Mouse (Mus musculus) erythroid progenitor cell, adult 5-6 weeks (primary cell): ENCODE data around the gene Cep63. TPM values are rescaled to one million over a fixed set of nuclear protein-coding genes. Genes with fewer than 3 reads are reported as not detected.

ENCODE experiments used
- ATAC-seq: replicated peaks from 2 replicates; pipeline ENCODE4 v1.8.0; 2016; ENCODE audit warnings: moderate number of reproducible peaks, mild to moderate bottlenecking, moderate TSS enrichment, inconsistent platforms; ENCODE audit not compliant: poor library complexity, low FRiP score, severe bottlenecking
- total RNA-seq, 2 experiments: library from RNA; stranded (forward) in 1 of 2; stranded (reverse) in 1 of 2; fragments of 150-400 nt in 1 of 2; fragments of 186-747, 209-891 nt in 1 of 2; gene quantifications; 2 replicates each; pipeline versions ENCODE4 v1.2.3 to v1.2.4; 2015 to 2017; ENCODE audit warnings: low replicate concordance in 2 of 2

Cep63 gene
- total RNA-seq, 2 experiments from 2014 or later, result 25.6 to 33.5 TPM

DNA sequence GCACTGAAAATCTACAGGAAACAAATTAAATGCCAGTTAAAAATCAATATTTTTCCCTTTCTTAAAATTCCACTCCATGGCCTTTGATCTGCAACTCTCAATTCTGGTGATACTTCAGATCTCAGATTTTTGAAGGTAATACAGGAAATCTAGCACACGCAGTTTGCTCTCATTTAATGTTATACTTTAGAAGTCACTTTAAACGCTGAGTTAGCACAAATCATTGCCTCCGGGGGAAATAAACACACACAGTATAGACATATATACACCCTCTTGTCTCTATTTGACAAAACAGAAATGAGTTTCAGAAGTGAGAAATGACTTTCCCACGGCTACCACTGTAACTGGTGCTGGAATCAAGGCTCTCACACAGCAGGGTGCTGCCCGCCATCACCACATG, 39.0 kb downstream of the Cep63 start:
- ATAC-seq, result no peak

DNA sequence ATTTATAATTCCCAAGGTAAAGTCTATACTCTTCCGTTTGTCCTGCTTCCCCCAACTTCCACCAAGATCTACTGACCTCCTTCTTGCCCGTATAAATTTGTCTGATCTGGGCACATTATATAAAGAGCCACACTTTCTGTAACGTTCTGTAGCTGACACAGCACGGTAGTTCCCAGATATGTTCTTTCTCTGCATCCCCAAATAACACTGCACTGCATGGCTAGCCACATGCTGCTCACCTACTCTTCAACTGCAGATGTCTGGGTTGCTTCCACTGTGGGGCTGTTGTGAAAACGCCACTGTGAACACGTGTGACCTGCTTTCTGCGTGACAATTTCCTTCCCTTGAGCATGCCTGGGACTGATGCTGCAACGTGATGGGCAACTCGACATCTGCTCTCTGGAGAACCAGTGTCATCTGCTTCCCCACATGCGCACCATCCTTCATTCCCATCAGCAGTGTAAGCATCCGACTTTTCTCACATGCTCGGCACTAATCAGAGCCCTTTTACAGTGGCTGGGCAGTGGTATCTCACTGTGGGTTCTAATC, 44.3 kb downstream of the Cep63 start:
- ATAC-seq, result no peak

DNA sequence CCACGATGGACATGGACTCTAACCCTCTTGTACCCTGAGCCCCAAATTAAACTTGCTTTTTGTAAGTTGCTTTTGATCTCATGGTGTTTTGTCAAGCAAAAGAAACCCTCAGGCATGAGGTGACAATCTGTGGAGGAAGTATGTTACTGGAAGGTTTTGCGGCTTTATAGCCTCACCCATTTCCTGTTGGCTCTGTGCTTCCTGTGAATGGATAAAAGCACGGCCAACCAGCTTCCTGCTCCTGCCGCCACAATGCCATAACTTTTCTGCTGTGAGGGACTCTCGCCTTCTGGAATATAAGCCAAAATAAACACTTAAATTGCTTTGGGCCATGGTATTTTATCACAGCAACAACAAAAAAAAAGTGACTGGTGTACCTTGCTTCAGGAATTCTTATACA, 48.9 kb downstream of the Cep63 start:
- no peak for ATAC-seq

DNA sequence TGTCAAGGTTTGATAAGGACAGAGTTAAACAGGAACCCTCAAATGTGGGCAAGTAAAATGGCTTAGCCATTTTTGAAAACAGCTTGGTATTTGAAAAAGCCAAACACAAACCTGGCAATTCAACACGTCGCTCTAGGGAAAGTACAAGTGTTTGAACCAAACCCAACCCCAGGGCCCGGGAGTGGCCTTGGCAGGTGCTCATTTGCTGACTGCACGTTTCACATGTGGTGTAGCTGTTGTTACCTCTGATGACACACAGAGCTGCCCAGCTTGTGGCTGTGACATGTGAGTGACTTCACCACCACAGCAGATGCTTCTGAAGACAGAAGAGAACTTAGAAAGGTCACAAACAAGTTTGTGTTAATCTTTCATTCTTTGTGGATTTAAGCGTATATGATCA, 53.4 kb downstream of the Cep63 start:
- ATAC-seq, result no peak

DNA sequence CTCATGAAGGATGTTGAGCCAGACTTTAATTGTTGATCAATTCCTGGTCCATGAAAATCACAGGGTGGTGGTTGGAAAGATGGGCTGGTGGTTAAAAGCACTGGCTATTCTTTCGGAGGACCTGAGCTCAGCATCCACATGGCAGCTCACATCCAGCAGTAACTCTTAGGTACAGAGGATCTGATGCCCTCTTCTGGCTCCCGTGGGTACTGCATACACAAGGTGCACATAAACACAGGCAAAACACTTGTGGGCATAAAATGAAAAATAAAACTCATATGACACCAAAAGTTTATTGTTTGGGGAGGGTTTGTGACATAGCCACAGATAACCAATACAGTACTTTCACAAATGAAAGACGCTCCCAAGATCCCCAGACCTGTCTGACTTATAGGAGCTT, 67.9 kb downstream of the Cep63 start:
- ATAC-seq, result no peak

DNA sequence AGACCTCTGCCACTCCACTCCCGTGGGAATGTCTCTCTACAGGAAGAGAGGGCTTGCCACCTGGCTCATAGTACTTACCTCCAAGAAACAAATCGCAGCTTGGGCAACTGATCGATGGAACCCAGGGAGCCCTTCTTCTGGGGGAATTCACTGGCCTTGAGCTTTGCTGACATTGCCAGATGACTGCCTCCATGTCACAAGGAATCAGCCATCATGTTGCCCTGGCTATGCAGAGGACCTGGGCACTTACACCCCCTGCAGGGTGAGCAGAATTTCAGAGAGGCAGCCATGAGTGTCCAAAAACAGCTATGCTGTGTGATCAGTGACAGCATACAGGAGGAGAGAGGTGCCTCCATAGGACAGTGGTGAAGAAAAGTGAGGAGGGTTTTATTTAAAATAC, 72.6 kb downstream of the Cep63 start:
- no peak for ATAC-seq

DNA sequence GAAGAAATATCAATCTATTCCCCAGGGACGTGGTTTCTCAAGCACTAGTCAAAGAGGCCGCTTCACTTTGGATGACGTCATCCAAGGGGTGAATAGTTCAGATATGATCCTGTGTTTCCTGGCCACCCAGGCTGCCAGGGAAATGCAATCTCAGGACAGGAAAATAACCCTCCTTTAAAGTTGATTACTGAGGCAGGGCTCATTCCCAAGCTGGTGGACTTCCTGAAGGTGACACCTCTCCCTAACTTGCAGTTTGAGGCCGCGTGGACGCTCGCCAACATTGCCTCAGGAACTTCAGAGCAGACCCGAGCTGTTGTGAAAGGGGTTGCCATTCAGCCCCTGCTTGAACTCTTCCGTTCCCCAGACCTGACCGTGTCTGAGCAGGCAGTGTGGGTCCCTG, 74.6 kb downstream of the Cep63 start:
- no peak for ATAC-seq

- ATAC-seq, result no peak
Measured at GRCm38 (mm10) chr9:102549211-102549610, 77.1 kb downstream of the Cep63 start.

DNA sequence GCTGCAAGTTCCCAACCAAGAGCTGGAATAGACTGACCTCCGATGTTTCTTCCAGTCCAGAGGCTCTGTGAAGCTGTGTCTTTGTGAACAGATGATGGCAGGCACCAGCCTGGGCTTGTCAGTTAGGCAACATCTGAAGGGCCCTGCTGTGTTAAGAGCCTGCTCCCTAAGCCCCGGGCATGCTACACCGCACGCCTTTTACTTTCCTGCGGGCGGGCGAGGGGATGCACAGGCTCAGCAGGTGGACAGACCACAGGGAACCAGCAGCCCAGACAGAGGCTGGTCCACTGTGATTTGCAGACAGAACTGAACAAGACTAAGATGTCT, 79.3 kb downstream of the Cep63 start:
- no peak for ATAC-seq

DNA sequence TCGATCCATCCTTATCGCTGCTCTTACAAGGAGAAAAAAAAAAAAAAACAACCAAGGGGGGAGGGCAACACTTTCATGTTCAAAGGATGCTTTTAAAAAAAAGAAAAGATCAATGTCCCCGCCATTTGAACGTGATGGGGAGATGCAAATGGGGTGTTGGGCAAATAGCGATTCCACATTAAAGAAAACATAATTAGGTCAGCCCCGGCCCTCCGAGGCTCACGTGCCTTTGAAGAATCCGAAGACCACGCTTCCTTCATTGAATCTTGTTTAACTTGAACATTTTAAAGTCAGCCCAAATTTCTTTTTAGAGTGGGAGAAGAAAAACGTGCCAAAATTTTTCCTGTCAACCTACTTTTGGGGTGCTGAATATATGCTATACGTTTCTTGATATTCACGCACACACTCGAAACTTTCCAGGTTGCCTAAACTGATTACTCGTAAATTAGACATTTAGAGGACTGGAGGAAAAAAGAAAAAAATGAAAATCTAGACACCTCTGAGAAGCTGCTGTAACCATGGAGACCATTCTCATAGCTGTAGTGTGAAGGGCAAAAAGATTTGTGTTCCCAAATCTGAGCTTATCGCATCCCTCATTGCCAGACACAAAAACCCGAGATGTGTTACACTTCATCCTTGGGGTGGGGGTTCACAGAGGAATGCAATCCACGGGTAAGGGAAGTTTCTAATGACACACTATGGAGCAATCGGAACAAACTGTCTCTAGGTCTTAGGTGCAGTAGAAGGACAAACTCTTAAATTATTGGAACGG, 79.9 kb downstream of the Cep63 start:
- ATAC-seq, result no peak

DNA sequence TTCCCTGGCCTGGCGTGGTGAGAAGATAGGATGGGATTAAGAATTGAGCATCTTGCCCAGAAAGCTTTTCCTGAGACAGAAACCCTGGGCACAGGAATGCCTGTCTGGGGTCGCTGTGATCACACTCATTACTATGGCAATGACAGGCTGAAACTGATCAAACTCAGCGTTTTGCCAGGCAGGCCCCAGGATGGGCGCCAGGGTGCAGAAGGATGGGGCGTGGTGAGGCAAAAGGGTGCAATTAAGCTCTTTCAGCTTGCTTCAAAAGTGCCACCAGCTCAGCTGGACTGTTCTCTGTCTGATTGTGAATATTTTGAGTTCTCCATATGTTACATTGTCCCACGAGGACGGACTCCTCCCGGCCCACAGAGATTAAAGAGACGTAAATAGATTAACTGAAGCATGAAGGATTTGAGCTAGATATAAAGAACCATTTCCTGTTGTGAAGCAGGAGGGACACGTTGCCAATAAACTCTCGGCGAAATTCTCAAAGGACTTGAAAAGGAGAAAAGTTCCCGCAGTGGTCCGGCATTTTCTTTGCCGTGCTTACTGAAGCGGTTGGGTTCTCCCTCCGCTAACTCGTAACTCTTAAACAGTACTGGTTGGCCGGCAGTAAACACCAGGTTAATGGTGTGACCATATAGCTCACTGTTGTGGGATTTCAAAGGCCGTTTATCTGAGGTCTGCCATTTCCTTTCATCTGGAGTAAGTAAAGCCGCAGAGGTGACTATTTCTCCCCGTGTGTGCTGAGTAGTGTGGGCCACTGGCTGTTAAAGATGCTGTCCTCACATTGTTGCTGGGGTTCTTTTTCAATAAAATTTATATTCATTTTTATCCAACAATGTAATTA, 80.7 kb downstream of the Cep63 start:
- ATAC-seq, result no peak

DNA sequence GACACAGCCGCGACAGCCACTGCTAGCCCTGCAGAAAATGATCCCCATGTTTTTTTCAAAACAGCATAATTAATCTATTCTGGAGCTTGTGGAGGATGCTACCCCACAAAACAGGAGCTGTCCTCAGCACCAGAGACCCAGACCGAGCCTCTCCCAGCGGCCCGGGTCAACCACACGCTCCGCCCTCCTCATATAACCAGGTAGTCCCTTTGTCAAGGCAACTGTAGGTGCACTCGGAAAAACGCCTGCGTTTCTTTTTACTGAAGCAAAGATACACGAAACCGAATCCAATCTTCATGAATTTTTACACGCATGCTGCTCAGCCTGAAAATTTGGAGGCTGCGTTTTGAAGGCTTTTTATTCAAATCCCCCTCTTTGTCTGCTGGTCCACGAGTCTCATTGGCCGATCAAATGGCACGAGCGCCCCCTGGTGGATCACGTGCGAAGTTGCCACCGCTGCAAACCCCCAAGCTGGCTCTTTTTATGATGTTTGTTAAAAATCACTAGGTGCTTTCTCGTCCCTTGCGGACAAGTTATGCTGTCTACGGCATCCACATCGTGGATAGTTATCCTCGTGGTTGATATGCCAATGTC, 81.5 kb downstream of the Cep63 start:
- no peak for ATAC-seq

- no peak for ATAC-seq
Measured at GRCm38 (mm10) chr9:102544116-102544772, 82.1 kb downstream of the Cep63 start.

- no peak for ATAC-seq
Measured at GRCm38 (mm10) chr9:102543761-102544115, 82.6 kb downstream of the Cep63 start.

DNA sequence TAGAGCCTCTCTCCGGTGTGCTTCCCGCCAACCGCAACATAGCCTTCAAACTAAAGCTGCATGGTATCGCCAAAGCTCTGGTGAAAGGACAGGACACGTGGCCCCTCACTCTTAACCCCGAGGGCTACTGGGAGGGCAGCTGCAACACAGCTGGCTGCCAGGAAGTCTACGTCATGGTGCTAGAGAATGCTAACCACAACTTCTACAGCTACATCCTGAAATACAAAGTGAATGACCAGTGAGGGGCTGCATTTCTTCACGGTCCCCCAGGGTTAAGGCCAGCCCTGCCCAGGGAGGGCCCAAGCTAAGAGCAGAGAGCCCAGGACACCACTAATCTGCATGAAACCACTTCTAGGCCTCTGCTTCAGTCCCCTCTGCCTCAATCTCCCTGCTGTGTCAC, 83.8 kb downstream of the Cep63 start:
- ATAC-seq, result no peak

DNA sequence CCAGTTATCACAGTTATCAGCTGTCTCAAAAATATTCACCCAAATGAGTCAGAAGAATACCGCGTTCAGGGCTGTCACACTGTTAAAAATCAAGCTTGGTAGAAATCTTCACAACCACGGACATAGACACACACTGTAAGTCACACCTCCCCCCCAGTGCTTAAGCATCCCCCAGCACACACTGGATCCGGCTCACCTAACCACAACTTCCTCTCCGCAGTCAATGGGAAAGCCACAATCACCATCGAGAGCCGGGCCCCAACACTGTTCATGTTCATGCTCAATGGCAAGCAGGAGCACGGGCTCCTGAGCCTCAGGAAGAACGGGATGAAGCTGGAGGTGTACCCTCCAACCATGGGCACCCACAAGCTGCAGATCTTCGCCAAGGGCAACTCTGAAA, 84.7 kb downstream of the Cep63 start:
- ATAC-seq, result no peak

- ATAC-seq, result no peak
Measured at GRCm38 (mm10) chr9:102539699-102540098, 86.6 kb downstream of the Cep63 start.

DNA sequence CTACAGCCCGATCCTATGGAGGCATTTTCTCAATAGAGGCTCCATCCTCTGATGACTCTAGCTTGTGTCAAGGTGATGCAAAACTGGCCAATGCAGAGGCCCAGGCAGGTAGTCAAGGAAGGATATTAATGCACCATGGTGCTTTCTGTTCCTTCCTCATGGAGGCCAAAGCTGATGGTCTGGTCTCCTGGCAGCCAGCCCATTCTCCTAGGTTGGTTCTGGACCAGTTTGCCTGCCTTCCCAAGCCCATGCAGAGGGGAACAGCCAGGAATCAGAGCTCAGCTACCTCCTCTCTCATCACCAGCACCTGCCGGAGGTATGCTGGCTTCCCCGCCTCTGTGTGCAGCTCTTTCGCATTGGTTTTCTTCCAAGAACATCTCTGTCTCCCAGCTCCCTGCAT, 89.4 kb downstream of the Cep63 start:
- ATAC-seq, result no peak
